Mouse (Mus musculus): ENCODE results near the gene Ptger1. TPM values are rescaled to one million over a fixed set of nuclear protein-coding genes. Genes with fewer than 3 reads are reported as not detected.
A peak's percentile ranks its signal among the peaks of the same experiment; 100 is the strongest.

Ptger1 gene
- polyA plus RNA-seq, 1 experiment: 0.02 TPM

- Histone ChIP-seq H3K4me1 (ENCODE audit: control insufficient read depth) (peaks cover 52% of the 10 kb centered on the region), H3K27me3 (ENCODE audit: control insufficient read depth) (no peaks in the 10 kb centered on the region), H3K9me3 (ENCODE audit: control insufficient read depth, low read length) (no peaks in the 10 kb centered on the region; the same call in 1 of the 2 replicates), H3K36me3 (ENCODE audit: control insufficient read depth) (no peaks in the 10 kb centered on the region), H3K4me3 (replicated peaks) (peak overlapping the region; percentile 83)
- no peak for TF ChIP-seq GATA1 (IDR thresholded peaks at IDR 0.05; ENCODE audit: low read length)
- no peak for TF ChIP-seq TAL1 (IDR thresholded peaks at IDR 0.05; ENCODE audit: low read length)
Measured at GRCm38 (mm10) chr8:83698291-83698660, 31.8 kb downstream of the Ptger1 start.

GRCm38 (mm10) chr8:83698661-83699453 lies 32.4 kb downstream of the Ptger1 start, which contains the start of gene Pkn1:
Gene Pkn1, minus strand, starts transcription at chr8:83699179.
- no peaks in the 10 kb centered on the region for H3K27me3 ChIP-seq (ENCODE audit: control insufficient read depth)
- H3K4me1 ChIP-seq (ENCODE audit: control insufficient read depth): peaks cover 49% of the 10 kb centered on the region
- no peaks in the 10 kb centered on the region; the same call in 1 of the 2 replicates for H3K9me3 ChIP-seq (ENCODE audit: control insufficient read depth, low read length)
- TF ChIP-seq TAL1 (IDR thresholded peaks at IDR 0.05; ENCODE audit: low read length) (no peak), GATA1 (IDR thresholded peaks at IDR 0.05; ENCODE audit: low read length) (no peak)
- peak within 1 kb of the TSS; percentile 83 for H3K4me3 ChIP-seq (replicated peaks)
- no peaks in the 10 kb centered on the region for H3K36me3 ChIP-seq (ENCODE audit: control insufficient read depth)

DNA sequence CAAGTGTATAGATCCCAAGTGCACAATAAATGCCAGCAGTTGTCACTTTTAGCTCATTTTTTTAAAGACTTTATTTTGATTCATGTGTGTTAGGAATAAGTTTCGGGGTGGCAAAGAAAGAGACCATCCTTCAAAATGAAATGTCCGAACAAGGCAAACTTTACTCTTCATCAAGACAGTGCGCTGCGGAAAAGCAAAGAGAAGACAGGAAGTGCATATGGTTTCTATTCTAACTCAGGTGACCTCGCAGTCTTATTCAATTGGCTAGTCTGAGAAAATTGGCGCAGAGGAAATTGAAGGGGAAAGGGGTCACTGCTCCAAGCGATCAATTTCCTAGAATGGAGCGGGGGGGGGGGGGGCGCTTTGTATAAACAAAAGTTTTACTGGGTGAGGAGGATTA lies 33.1 kb downstream of the Ptger1 start:
- H3K36me3 ChIP-seq (ENCODE audit: control insufficient read depth): no peaks in the 10 kb centered on the region
- peaks cover 42% of the 10 kb centered on the region for H3K4me1 ChIP-seq (ENCODE audit: control insufficient read depth)
- H3K4me3 ChIP-seq (replicated peaks): peak overlapping the region; percentile 83
- TF ChIP-seq TAL1 (IDR thresholded peaks at IDR 0.05; ENCODE audit: low read length) (no peak), GATA1 (IDR thresholded peaks at IDR 0.05; ENCODE audit: low read length) (no peak)
- H3K9me3 ChIP-seq (ENCODE audit: control insufficient read depth, low read length): no peaks in the 10 kb centered on the region; the same call in 1 of the 2 replicates
- H3K27me3 ChIP-seq (ENCODE audit: control insufficient read depth): no peaks in the 10 kb centered on the region

DNA sequence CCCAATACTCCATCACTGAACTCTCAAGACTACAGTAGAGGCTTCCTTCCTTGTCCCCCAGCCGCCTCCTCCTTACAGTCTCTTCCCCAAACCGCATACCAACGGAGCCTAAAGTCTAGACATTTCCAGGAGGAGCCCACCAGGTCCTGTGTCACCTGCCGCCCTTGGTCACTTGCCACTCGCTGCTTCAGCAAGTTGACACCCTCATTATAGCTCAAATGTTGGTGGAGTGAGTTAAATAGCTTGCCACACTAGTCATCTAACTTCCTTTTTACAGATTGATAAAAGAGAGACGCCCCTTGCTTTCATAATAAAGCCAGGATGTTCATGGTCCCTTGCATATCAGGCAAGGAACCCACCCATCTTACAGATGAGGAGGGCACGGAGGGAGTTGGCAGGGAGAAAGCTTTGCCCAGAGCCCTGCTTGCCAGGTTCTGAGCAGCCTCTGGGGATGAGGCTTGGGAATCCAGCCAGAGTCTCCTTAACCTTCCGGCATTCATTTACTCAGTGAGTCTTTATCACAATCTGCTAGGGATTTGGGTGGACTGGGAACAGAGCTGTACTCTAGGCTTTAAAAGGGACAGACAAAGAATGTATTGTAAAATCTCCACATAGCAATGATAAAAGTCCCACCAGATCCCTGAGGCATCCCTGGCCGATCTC lies 34.1 kb downstream of the Ptger1 start:
- Histone ChIP-seq H3K36me3 (ENCODE audit: control insufficient read depth) (no peaks in the 10 kb centered on the region), H3K27me3 (ENCODE audit: control insufficient read depth) (no peaks in the 10 kb centered on the region), H3K9me3 (ENCODE audit: control insufficient read depth, low read length) (no peaks in the 10 kb centered on the region; the same call in 1 of the 2 replicates), H3K4me3 (replicated peaks) (no peak overlapping the region), H3K4me1 (ENCODE audit: control insufficient read depth) (peaks cover 32% of the 10 kb centered on the region)
- TF ChIP-seq GATA1 (IDR thresholded peaks at IDR 0.05; ENCODE audit: low read length) (no peak), TAL1 (IDR thresholded peaks at IDR 0.05; ENCODE audit: low read length) (no peak)

DNA sequence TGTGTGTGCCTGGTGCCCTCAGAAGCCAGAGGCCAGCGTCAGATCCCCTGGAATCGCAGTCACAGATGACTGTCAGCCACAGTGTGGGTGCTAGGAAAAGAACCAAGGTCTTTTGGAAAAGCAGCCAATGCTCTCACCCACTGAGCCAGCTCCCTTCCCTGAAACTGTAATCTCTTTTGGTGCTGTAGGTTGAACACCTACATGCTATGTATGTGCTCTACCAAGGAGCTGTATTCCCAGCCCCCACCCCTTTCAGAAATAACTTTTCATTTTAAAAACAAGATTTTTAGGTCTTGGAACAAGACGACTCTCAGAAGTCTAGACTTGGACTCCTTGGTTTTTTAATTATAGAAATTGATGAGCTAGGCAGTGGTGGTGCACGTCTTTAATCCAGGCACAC lies 36.9 kb downstream of the Ptger1 start:
- Histone ChIP-seq H3K4me3 (replicated peaks) (no peak overlapping the region), H3K9me3 (ENCODE audit: control insufficient read depth, low read length) (no peaks in the 10 kb centered on the region; the same call in 1 of the 2 replicates), H3K27me3 (ENCODE audit: control insufficient read depth) (no peaks in the 10 kb centered on the region), H3K36me3 (ENCODE audit: control insufficient read depth) (no peaks in the 10 kb centered on the region), H3K4me1 (ENCODE audit: control insufficient read depth) (peaks cover 12% of the 10 kb centered on the region)
- TF ChIP-seq GATA1 (IDR thresholded peaks at IDR 0.05; ENCODE audit: low read length) (no peak), TAL1 (IDR thresholded peaks at IDR 0.05; ENCODE audit: low read length) (no peak)

GRCm38 (mm10) chr8:83706411-83706810 lies 39.9 kb downstream of the Ptger1 start:
- no peaks in the 10 kb centered on the region for H3K36me3 ChIP-seq (ENCODE audit: control insufficient read depth)
- TF ChIP-seq TAL1 (IDR thresholded peaks at IDR 0.05; ENCODE audit: low read length) (no peak), GATA1 (IDR thresholded peaks at IDR 0.05; ENCODE audit: low read length) (no peak)
- H3K27me3 ChIP-seq (ENCODE audit: control insufficient read depth): no peaks in the 10 kb centered on the region
- H3K4me1 ChIP-seq (ENCODE audit: control insufficient read depth): no peaks in the 10 kb centered on the region; the same call in 1 of the 2 replicates
- no peaks in the 10 kb centered on the region for H3K9me3 ChIP-seq (ENCODE audit: control insufficient read depth, low read length)
- no peak overlapping the region for H3K4me3 ChIP-seq (replicated peaks)

DNA sequence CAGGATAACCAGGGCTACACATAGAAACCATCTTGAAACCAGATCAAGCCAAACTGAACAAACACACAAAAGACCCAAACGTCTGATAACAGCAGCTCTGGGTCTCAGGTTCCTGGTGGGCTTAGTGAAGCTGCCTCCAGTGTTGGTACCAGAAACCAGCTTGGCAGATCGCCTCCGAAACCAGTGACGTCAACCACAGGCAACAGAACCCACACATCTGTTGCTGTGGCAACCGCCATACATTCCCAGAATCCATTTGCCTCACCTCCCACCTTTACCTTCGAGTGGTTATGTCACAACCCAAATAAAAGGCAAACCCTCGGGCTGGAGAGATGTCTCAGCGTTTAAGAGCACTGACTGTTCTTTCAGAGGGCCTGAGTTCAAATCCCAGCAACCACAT lies 41.1 kb downstream of the Ptger1 start:
- Histone ChIP-seq H3K4me3 (replicated peaks) (no peak overlapping the region), H3K9me3 (ENCODE audit: control insufficient read depth, low read length) (no peaks in the 10 kb centered on the region), H3K4me1 (ENCODE audit: control insufficient read depth) (no peaks in the 10 kb centered on the region; the same call in 1 of the 2 replicates), H3K27me3 (ENCODE audit: control insufficient read depth) (no peaks in the 10 kb centered on the region; the same call in 1 of the 2 replicates), H3K36me3 (ENCODE audit: control insufficient read depth) (no peaks in the 10 kb centered on the region)
- TF ChIP-seq GATA1 (IDR thresholded peaks at IDR 0.05; ENCODE audit: low read length) (no peak), TAL1 (IDR thresholded peaks at IDR 0.05; ENCODE audit: low read length) (no peak)

- Histone ChIP-seq H3K9me3 (ENCODE audit: control insufficient read depth, low read length) (no peaks in the 10 kb centered on the region), H3K27me3 (ENCODE audit: control insufficient read depth) (no peaks in the 10 kb centered on the region; the same call in 1 of the 2 replicates), H3K4me3 (replicated peaks) (peak overlapping the region; percentile 89), H3K4me1 (ENCODE audit: control insufficient read depth) (peaks cover 39% of the 10 kb centered on the region), H3K36me3 (ENCODE audit: control insufficient read depth) (peaks cover 26% of the 10 kb centered on the region)
- no peak for TF ChIP-seq GATA1 (IDR thresholded peaks at IDR 0.05; ENCODE audit: low read length)
- TF ChIP-seq TAL1 (IDR thresholded peaks at IDR 0.05; ENCODE audit: low read length): no peak
Measured at GRCm38 (mm10) chr8:83714676-83715030, 48.2 kb downstream of the Ptger1 start.

GRCm38 (mm10) chr8:83715031-83715690 lies 48.7 kb downstream of the Ptger1 start, which contains the start of gene Ddx39:
Gene Ddx39, plus strand, starts transcription at chr8:83715177.
- H3K4me3 ChIP-seq (replicated peaks): peak within 1 kb of the TSS; percentile 89

More at GRCm38 (mm10) chr8:83715031-83715690, 48.7 kb downstream of the Ptger1 start, which contains the start of gene Ddx39:
- no peaks in the 10 kb centered on the region for H3K9me3 ChIP-seq (ENCODE audit: control insufficient read depth, low read length)
- no peaks in the 10 kb centered on the region; the same call in 1 of the 2 replicates for H3K27me3 ChIP-seq (ENCODE audit: control insufficient read depth)
- TF ChIP-seq TAL1 (IDR thresholded peaks at IDR 0.05; ENCODE audit: low read length): no peak
- TF ChIP-seq GATA1 (IDR thresholded peaks at IDR 0.05; ENCODE audit: low read length): no peak
- H3K36me3 ChIP-seq (ENCODE audit: control insufficient read depth): peaks cover 31% of the 10 kb centered on the region
- H3K4me1 ChIP-seq (ENCODE audit: control insufficient read depth): peaks cover 39% of the 10 kb centered on the region
